In the genomic region with DNA sequence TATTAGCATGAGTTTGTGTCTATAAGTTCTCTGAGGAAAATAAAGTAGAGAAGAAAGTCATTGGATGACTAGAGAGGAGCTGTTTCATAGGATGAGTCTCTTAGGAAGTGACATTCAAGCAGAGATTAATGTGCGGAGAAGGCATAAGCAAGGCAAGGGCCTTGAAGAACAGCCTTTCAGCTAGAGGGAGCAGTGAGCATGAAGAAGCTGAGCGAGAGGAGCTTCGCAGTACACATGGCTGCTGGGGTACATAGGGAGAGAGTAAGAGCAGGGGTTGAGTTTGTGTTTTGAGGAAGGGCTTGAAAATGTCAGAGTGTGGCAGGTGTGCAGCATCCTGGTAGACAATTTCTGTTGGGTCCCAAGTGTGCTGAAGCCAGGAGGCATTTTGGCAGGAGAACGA, we compare ENCODE assay signal across 29 mouse cellular contexts.
A peak's percentile ranks its signal among the peaks of the same experiment; 100 is the strongest.
DNase-seq lines count a peak whose midpoint lies in the region; ATAC-seq and TF ChIP-seq lines count a peak whose summit lies in the region.
"Had no signal": no experiment of that assay in that cellular context is flagged by ENCODE, and none has a peak within 500 bp of the region (broad histone marks: within the 10 kb centered on the region; RNA-seq: fewer than 3 reads in every experiment).

No protein-coding gene starts in this region.

- H3K4me2 ChIP-seq in forebrain, postnatal 0 days (ENCODE audit: low read depth), result no peak overlapping the region
- H3K4me2 ChIP-seq: embryonic facial prominence, embryonic 13.5 days; forebrain, embryonic 13.5 days; heart, embryonic 13.5 days; hindbrain, embryonic 12.5 days; hindbrain, embryonic 15.5 days; intestine, embryonic 15.5 days had no signal

- peaks cover 9% of the 10 kb centered on the region; the same call in 1 of the 2 replicates for H3K36me3 ChIP-seq in forebrain, postnatal 0 days (ENCODE audit: insufficient read depth)
- H3K36me3 ChIP-seq in forebrain, embryonic 10.5 days (replicated peaks), result no peaks in the 10 kb centered on the region
- H3K36me3 ChIP-seq: embryonic facial prominence, embryonic 10.5 days; embryonic facial prominence, embryonic 13.5 days; heart, embryonic 10.5 days; heart, embryonic 13.5 days; hindbrain, embryonic 12.5 days; intestine, embryonic 15.5 days had no signal

- H3K4me1 ChIP-seq in forebrain, postnatal 0 days (ENCODE audit: insufficient read depth), result no peaks in the 10 kb centered on the region
- H3K4me1 ChIP-seq in forebrain, embryonic 10.5 days, result no peaks in the 10 kb centered on the region
- H3K4me1 ChIP-seq: embryonic facial prominence, embryonic 10.5 days; embryonic facial prominence, embryonic 13.5 days; forebrain, embryonic 13.5 days; heart, embryonic 13.5 days; hindbrain, embryonic 12.5 days; hindbrain, embryonic 15.5 days had no signal

- H3K27ac ChIP-seq in forebrain, postnatal 0 days (ENCODE audit: low read depth, low read length), result no peak overlapping the region
- no peak overlapping the region for H3K27ac ChIP-seq in forebrain, embryonic 10.5 days
- no peak overlapping the region for H3K27ac ChIP-seq in layer of hippocampus, adult 2 months
- H3K27ac ChIP-seq: embryonic facial prominence, embryonic 10.5 days; embryonic facial prominence, embryonic 13.5 days; forebrain, embryonic 13.5 days; heart, adult 2 months; heart, embryonic 10.5 days; heart, embryonic 13.5 days; hindbrain, embryonic 12.5 days; hindbrain, embryonic 15.5 days; intestine, embryonic 15.5 days had no signal

- no peaks in the 10 kb centered on the region for H3K9me3 ChIP-seq in forebrain, postnatal 0 days (ENCODE audit: low read length)
- no peaks in the 10 kb centered on the region for H3K9me3 ChIP-seq in forebrain, embryonic 10.5 days
- H3K9me3 ChIP-seq: embryonic facial prominence, embryonic 10.5 days; embryonic facial prominence, embryonic 13.5 days; forebrain, embryonic 13.5 days; heart, embryonic 10.5 days; heart, embryonic 13.5 days; hindbrain, embryonic 12.5 days; hindbrain, embryonic 15.5 days; intestine, embryonic 15.5 days had no signal

- H3K9ac ChIP-seq in forebrain, postnatal 0 days, result no peak overlapping the region
- H3K9ac ChIP-seq: embryonic facial prominence, embryonic 13.5 days; forebrain, embryonic 13.5 days; heart, embryonic 13.5 days; hindbrain, embryonic 12.5 days; hindbrain, embryonic 15.5 days; intestine, embryonic 15.5 days had no signal

- H3K27me3 ChIP-seq in forebrain, postnatal 0 days (ENCODE audit: insufficient read depth, low read length), result no peaks in the 10 kb centered on the region
- H3K27me3 ChIP-seq in forebrain, embryonic 10.5 days (ENCODE audit: poor library complexity, severe bottlenecking), result no peaks in the 10 kb centered on the region
- H3K27me3 ChIP-seq: embryonic facial prominence, embryonic 13.5 days; forebrain, embryonic 13.5 days; heart, embryonic 13.5 days; hindbrain, embryonic 12.5 days; hindbrain, embryonic 15.5 days; intestine, embryonic 15.5 days had no signal

- peak; percentile 13 for DNase-seq in forebrain, postnatal 0 days
- DNase-seq in forebrain, embryonic 10.5 days (ENCODE audit: extremely low spot score, low spot score), result no peak
- DNase-seq in layer of hippocampus, adult 2 months (ENCODE audit: low spot score in 2 of 2), result no peak
- no peak for DNase-seq in layer of hippocampus, adult 11-12 months (ENCODE audit: low spot score)
- peak; percentile 2 for DNase-seq in right cerebral cortex, adult 18-20 months
- no peak for DNase-seq in right cerebral cortex, postnatal 25 days
- DNase-seq: adrenal gland, adult 8-10 months; adrenal gland, postnatal 25 days; cerebellum, adult 11 months; cerebellum, adult 8-10 months; cerebellum, postnatal 10 days; cerebellum, postnatal 36 days; embryo, embryonic 11 days; gastrocnemius, postnatal 10 days; gastrocnemius, postnatal 36 days; heart, adult 2 months; heart, postnatal 14 days; heart, postnatal 4 days had no signal

- TF ChIP-seq CTCF in forebrain, postnatal 0 days (IDR thresholded peaks at IDR 0.05; ENCODE audit: low read depth), result 0 out of 2 replicates have a peak, but pooled peaks have one; percentile 12
- TF ChIP-seq CTCF in layer of hippocampus, adult 2 months (conservative IDR thresholded peaks at IDR 0.05), result peak; percentile 46

- ATAC-seq in forebrain, postnatal 0 days, result no peak
- ATAC-seq: activated CD4-positive, CD25-positive, alpha-beta regulatory T cell, adult 4 months; forebrain, embryonic 13.5 days; forebrain, embryonic 16.5 days; intestine, embryonic 15.5 days had no signal

- H3K4me3 ChIP-seq in forebrain, postnatal 0 days (ENCODE audit: low read depth, low read length), result no peak overlapping the region
- no peak overlapping the region for H3K4me3 ChIP-seq in forebrain, embryonic 10.5 days
- H3K4me3 ChIP-seq in layer of hippocampus, adult 2 months, result no peak overlapping the region
- H3K4me3 ChIP-seq: embryonic facial prominence, embryonic 10.5 days; embryonic facial prominence, embryonic 13.5 days; erythroblast, embryonic 14.5 days; forebrain, embryonic 13.5 days; heart, adult 2 months; heart, embryonic 10.5 days; heart, embryonic 13.5 days; hindbrain, embryonic 12.5 days; hindbrain, embryonic 15.5 days; intestine, embryonic 15.5 days had no signal

- WGBS in forebrain, postnatal 0 days, result 78% methylated on average over 4 of the region's 4 CpGs
- WGBS in forebrain, embryonic 10.5 days, result 93% methylated on average over 4 of the region's 4 CpGs

Comparison
In these comparisons a context has a peak if more than half of its experiments do, and no peak if none do; other contexts are left out.
1. DNase-seq: peak in forebrain, postnatal 0 days (single experiment) and right cerebral cortex, adult 18-20 months (single experiment); none in forebrain, embryonic 10.5 days (single experiment), layer of hippocampus, adult 2 months (0 of 2), layer of hippocampus, adult 11-12 months (single experiment) and right cerebral cortex, postnatal 25 days (single experiment).